Mouse (Mus musculus) forebrain, embryonic 10.5 days (tissue): ENCODE measurements around the gene Ssc5d. TPM values are rescaled to one million over a fixed set of nuclear protein-coding genes. Genes with fewer than 3 reads are reported as not detected.
A peak's percentile ranks its signal among the peaks of the same experiment; 100 is the strongest.

Experiments
- DNase-seq: peaks from one replicate; pipeline ENCODE4 v3.0.0-alpha.2; 2017; ENCODE audit warnings: low spot score; ENCODE audit errors: extremely low spot score
- H3K27ac ChIP-seq: fragments of 300-500 bp; sonication (generic); 2 replicates; pipeline ENCODE4 v1.5.1; 2016; ENCODE audit warnings: mild to moderate bottlenecking
- H3K27me3 ChIP-seq: fragments of 300-500 bp; sonication (generic); 2 replicates; pipeline ENCODE4 v1.6.1; 2016; ENCODE audit warnings: mild to moderate bottlenecking; ENCODE audit not compliant: poor library complexity, severe bottlenecking
- H3K36me3 ChIP-seq: fragments of 300-500 bp; sonication (generic); replicated peaks from 2 replicates; pipeline ENCODE4 v1.6.1; 2016; ENCODE audit warnings: mild to moderate bottlenecking, moderate library complexity
- H3K4me1 ChIP-seq: fragments of 300-500 bp; sonication (generic); 2 replicates; pipeline ENCODE4 v1.6.1; 2016
- H3K4me3 ChIP-seq: fragments of 300-500 bp; sonication (generic); 2 replicates; pipeline ENCODE4 v1.5.1; 2016; ENCODE audit warnings: mild to moderate bottlenecking, moderate library complexity
- H3K9me3 ChIP-seq: fragments of 300-500 bp; sonication (generic); 2 replicates; pipeline ENCODE4 v1.6.1; 2016; ENCODE audit warnings: mild to moderate bottlenecking, moderate library complexity
- WGBS: fragments of 180-500 bp; shearing (Covaris S2); methylation state at CpG from one replicate; pipeline ENCODE4 v1.1.7; 2016; 5-methylcytosine and 5-hydroxymethylcytosine counted together
- polyA plus RNA-seq: library from polyadenylated mRNA; unstranded; fragments of >200 nt; fragmentation: Nextera tagmentation; extraction: Ambion mirVana; gene quantifications from 2 replicates; pipeline ENCODE4 v1.2.1, GENCODE M21; 2016

The Ssc5d gene
- polyA plus RNA-seq, 1 experiment from 2014 or later = 1.2 TPM

- Histone ChIP-seq H3K9me3 (peaks cover 9% of the 10 kb centered on the region), H3K4me1 (no peaks in the 10 kb centered on the region), H3K36me3 (no peaks in the 10 kb centered on the region), H3K27me3 (no peaks in the 10 kb centered on the region), H3K4me3 (no peak overlapping the region), H3K27ac (no peak overlapping the region)
- no peak for DNase-seq
- 88% methylated on average over 11 of the region's 11 CpGs for WGBS
These were observed 11.8 kb downstream of the Ssc5d start for GRCm38 (mm10) chr7:4937392-4937791.

- H3K36me3 ChIP-seq = no peaks in the 10 kb centered on the region
- peak; percentile 68 for DNase-seq
- H3K9me3 ChIP-seq = peaks cover 9% of the 10 kb centered on the region
- peaks cover 4% of the 10 kb centered on the region for H3K4me1 ChIP-seq
- no peak overlapping the region for H3K27ac ChIP-seq
- H3K4me3 ChIP-seq = no peak overlapping the region
- no peaks in the 10 kb centered on the region for H3K27me3 ChIP-seq
- 35% methylated on average over 2 of the region's 2 CpGs for WGBS
These were observed 12.9 kb downstream of the Ssc5d start for GRCm38 (mm10) chr7:4938456-4938855.

- Histone ChIP-seq H3K9me3 (no peaks in the 10 kb centered on the region; the same call in 1 of the 2 replicates), H3K27me3 (no peaks in the 10 kb centered on the region), H3K27ac (no peak overlapping the region), H3K4me3 (no peak overlapping the region), H3K4me1 (peaks cover 7% of the 10 kb centered on the region), H3K36me3 (no peaks in the 10 kb centered on the region)
- WGBS = 20% methylated on average over 9 of the region's 9 CpGs
- DNase-seq = peak; percentile 81
These were observed 14.5 kb downstream of the Ssc5d start for GRCm38 (mm10) chr7:4940068-4940479.

GRCm38 (mm10) chr7:4942673-4943072, 17.1 kb downstream of the Ssc5d start:
- Histone ChIP-seq H3K9me3 (no peaks in the 10 kb centered on the region; the same call in 1 of the 2 replicates), H3K27me3 (no peaks in the 10 kb centered on the region), H3K36me3 (no peaks in the 10 kb centered on the region), H3K4me1 (peaks cover 7% of the 10 kb centered on the region), H3K4me3 (no peak overlapping the region), H3K27ac (no peak overlapping the region)
- WGBS = 61% methylated on average over 5 of the region's 5 CpGs
- no peak for DNase-seq

GRCm38 (mm10) chr7:4943223-4943815, 17.7 kb downstream of the Ssc5d start:
- peak overlapping the region; percentile 44 for H3K4me3 ChIP-seq
- peak overlapping the region; percentile 64 for H3K27ac ChIP-seq
- peaks cover 7% of the 10 kb centered on the region for H3K4me1 ChIP-seq
- 17% methylated on average over 15 of the region's 15 CpGs for WGBS
- H3K9me3 ChIP-seq = no peaks in the 10 kb centered on the region; the same call in 1 of the 2 replicates
- H3K36me3 ChIP-seq = no peaks in the 10 kb centered on the region
- H3K27me3 ChIP-seq = no peaks in the 10 kb centered on the region
- peak; percentile 87 for DNase-seq

- no peaks in the 10 kb centered on the region for H3K36me3 ChIP-seq
- H3K9me3 ChIP-seq = no peaks in the 10 kb centered on the region; the same call in 1 of the 2 replicates
- WGBS = 51% methylated on average over 2 of the region's 2 CpGs
- no peak overlapping the region for H3K27ac ChIP-seq
- H3K4me1 ChIP-seq = peaks cover 7% of the 10 kb centered on the region
- no peak for DNase-seq
- no peaks in the 10 kb centered on the region for H3K27me3 ChIP-seq
- no peak overlapping the region for H3K4me3 ChIP-seq
These were observed 22.3 kb downstream of the Ssc5d start for GRCm38 (mm10) chr7:4947855-4948254.

GRCm38 (mm10) chr7:4948386-4948785, 22.8 kb downstream of the Ssc5d start:
- Histone ChIP-seq H3K9me3 (no peaks in the 10 kb centered on the region; the same call in 1 of the 2 replicates), H3K27me3 (no peaks in the 10 kb centered on the region), H3K27ac (no peak overlapping the region), H3K36me3 (no peaks in the 10 kb centered on the region), H3K4me1 (peaks cover 3% of the 10 kb centered on the region), H3K4me3 (no peak overlapping the region)
- 86% methylated on average over 6 of the region's 6 CpGs for WGBS
- DNase-seq = no peak

GRCm38 (mm10) chr7:4950561-4951342, 25.2 kb downstream of the Ssc5d start:
- H3K4me1 ChIP-seq = no peaks in the 10 kb centered on the region
- no peak overlapping the region for H3K27ac ChIP-seq
- H3K27me3 ChIP-seq = no peaks in the 10 kb centered on the region
- no peak for DNase-seq
- WGBS = 86% methylated on average over 19 of the region's 19 CpGs
- no peaks in the 10 kb centered on the region for H3K9me3 ChIP-seq
- H3K4me3 ChIP-seq = no peak overlapping the region
- H3K36me3 ChIP-seq = no peaks in the 10 kb centered on the region

- Histone ChIP-seq H3K27me3 (no peaks in the 10 kb centered on the region), H3K4me1 (no peaks in the 10 kb centered on the region), H3K36me3 (no peaks in the 10 kb centered on the region), H3K9me3 (no peaks in the 10 kb centered on the region), H3K4me3 (no peak overlapping the region), H3K27ac (no peak overlapping the region)
- WGBS = 35% methylated on average over 10 of the region's 10 CpGs
- no peak for DNase-seq
These were observed 28.3 kb downstream of the Ssc5d start for GRCm38 (mm10) chr7:4953815-4954445.

GRCm38 (mm10) chr7:4957361-4957760, 31.8 kb downstream of the Ssc5d start:
- no peak for DNase-seq
- no peaks in the 10 kb centered on the region for H3K9me3 ChIP-seq
- H3K27me3 ChIP-seq = no peaks in the 10 kb centered on the region
- H3K4me1 ChIP-seq = no peaks in the 10 kb centered on the region
- no peak overlapping the region for H3K4me3 ChIP-seq
- H3K27ac ChIP-seq = no peak overlapping the region
- no peaks in the 10 kb centered on the region for H3K36me3 ChIP-seq
- 88% methylated on average over 10 of the region's 10 CpGs for WGBS

- Histone ChIP-seq H3K4me3 (no peak overlapping the region), H3K9me3 (no peaks in the 10 kb centered on the region), H3K4me1 (peaks cover 7% of the 10 kb centered on the region), H3K36me3 (no peaks in the 10 kb centered on the region), H3K27me3 (no peaks in the 10 kb centered on the region), H3K27ac (no peak overlapping the region)
- no peak for DNase-seq
- 80% methylated on average over 5 of the region's 5 CpGs for WGBS
These were observed 37.9 kb downstream of the Ssc5d start for GRCm38 (mm10) chr7:4963527-4963926.

- Histone ChIP-seq H3K4me3 (peak within 1 kb of the TSS; percentile 19), H3K36me3 (no peaks in the 10 kb centered on the region), H3K9me3 (no peaks in the 10 kb centered on the region), H3K27ac (no peak within 1 kb of the TSS), H3K4me1 (peaks cover 7% of the 10 kb centered on the region), H3K27me3 (no peaks in the 10 kb centered on the region)
- 8% methylated on average over 10 of the region's 10 CpGs for whole genome bisulfite sequencing
- DNase-seq = peak; percentile 55
These were observed 38.7 kb downstream of the Ssc5d start, which contains the start of gene Sbk2 for GRCm38 (mm10) chr7:4964272-4964671. Sbk2 (minus strand) TSS chr7:4964406.

GRCm38 (mm10) chr7:4964988-4965387, 39.4 kb downstream of the Ssc5d start:
- H3K4me3 ChIP-seq = no peak overlapping the region
- no peaks in the 10 kb centered on the region for H3K9me3 ChIP-seq
- no peaks in the 10 kb centered on the region for H3K27me3 ChIP-seq
- H3K4me1 ChIP-seq = peaks cover 7% of the 10 kb centered on the region
- 81% methylated on average over 5 of the region's 5 CpGs for WGBS
- DNase-seq = no peak
- H3K27ac ChIP-seq = no peak overlapping the region
- H3K36me3 ChIP-seq = no peaks in the 10 kb centered on the region
